Mouse (Mus musculus) limb, embryonic 10.5 days (tissue): ENCODE measurements around the gene Crebbp. TPM values are rescaled to one million over a fixed set of nuclear protein-coding genes. Genes with fewer than 3 reads are reported as not detected.
"Not testable (repeated sequence)": the region's sequence is repeated elsewhere in the genome, so short reads cannot be mapped to it uniquely, and the experiment has no call there.

Experiments
- DNase-seq: peaks from one replicate; pipeline ENCODE4 v3.0.0-alpha.2; 2017; ENCODE audit warnings: low spot score
- H3K27ac ChIP-seq: fragments of 300-500 bp; sonication (generic); 2 replicates; pipeline ENCODE4 v1.5.1; 2016; ENCODE audit warnings: mild to moderate bottlenecking
- H3K27me3 ChIP-seq: fragments of 300-500 bp; sonication (generic); 2 replicates; pipeline ENCODE4 v1.6.1; 2016; ENCODE audit warnings: low read depth, mild to moderate bottlenecking; ENCODE audit not compliant: poor library complexity, severe bottlenecking
- H3K36me3 ChIP-seq: fragments of 300-500 bp; sonication (generic); 2 replicates; pipeline ENCODE4 v1.6.1; 2016; ENCODE audit warnings: mild to moderate bottlenecking, moderate library complexity
- H3K4me1 ChIP-seq: fragments of 300-500 bp; sonication (generic); 2 replicates; pipeline ENCODE4 v1.6.1; 2016
- H3K4me3 ChIP-seq: fragments of 300-500 bp; sonication (generic); 2 replicates; pipeline ENCODE4 v1.5.1; 2016; ENCODE audit warnings: mild to moderate bottlenecking, moderate library complexity
- H3K9me3 ChIP-seq: fragments of 300-500 bp; sonication (generic); replicated peaks from 2 replicates; pipeline ENCODE4 v1.6.1; 2016; ENCODE audit warnings: mild to moderate bottlenecking
- WGBS: fragments of 180-500 bp; shearing (Covaris S2); methylation state at CpG from one replicate; pipeline ENCODE4 v1.1.7; 2016; 5-methylcytosine and 5-hydroxymethylcytosine counted together
- polyA plus RNA-seq: library from polyadenylated mRNA; unstranded; fragments of >200 nt; fragmentation: Nextera tagmentation; extraction: Ambion mirVana; gene quantifications from 2 replicates; pipeline ENCODE4 v1.2.1, GENCODE M21; 2016

Gene Crebbp
- polyA plus RNA-seq, 1 experiment from 2014 or later = 36.9 TPM

GRCm38 (mm10) chr16:4117072-4117471, 96.7 kb downstream of the Crebbp start:
- H3K27me3 ChIP-seq = no peaks in the 10 kb centered on the region
- peaks cover 99% of the 10 kb centered on the region for H3K36me3 ChIP-seq
- WGBS = 94% methylated on average over 4 of the region's 4 CpGs
- H3K27ac ChIP-seq = no peak overlapping the region
- no peaks in the 10 kb centered on the region for H3K9me3 ChIP-seq
- no peak overlapping the region for H3K4me3 ChIP-seq
- DNase-seq = no peak
- H3K4me1 ChIP-seq = no peaks in the 10 kb centered on the region

- Histone ChIP-seq H3K27ac (no peak overlapping the region), H3K4me1 (no peaks in the 10 kb centered on the region), H3K27me3 (no peaks in the 10 kb centered on the region), H3K4me3 (no peak overlapping the region), H3K9me3 (no peaks in the 10 kb centered on the region), H3K36me3 (peaks cover 82% of the 10 kb centered on the region)
- WGBS = 94% methylated on average over 2 of the region's 2 CpGs
- no peak for DNase-seq
These were observed 113.4 kb downstream of the Crebbp start for GRCm38 (mm10) chr16:4100374-4100773.

- Histone ChIP-seq H3K27me3 (no peaks in the 10 kb centered on the region), H3K27ac (no peak overlapping the region), H3K9me3 (no peaks in the 10 kb centered on the region), H3K36me3 (peaks cover 91% of the 10 kb centered on the region), H3K4me3 (no peak overlapping the region), H3K4me1 (no peaks in the 10 kb centered on the region)
- WGBS = 97% methylated on average over 1 of the region's 1 CpGs
- DNase-seq = no peak
These were observed 116.3 kb downstream of the Crebbp start for GRCm38 (mm10) chr16:4097521-4097920.

GRCm38 (mm10) chr16:4096898-4097297, 116.9 kb downstream of the Crebbp start:
- Histone ChIP-seq H3K27me3 (no peaks in the 10 kb centered on the region), H3K9me3 (no peaks in the 10 kb centered on the region), H3K4me3 (no peak overlapping the region), H3K27ac (no peak overlapping the region), H3K4me1 (no peaks in the 10 kb centered on the region), H3K36me3 (peaks cover 95% of the 10 kb centered on the region)
- no peak for DNase-seq

GRCm38 (mm10) chr16:4096141-4096540, 117.7 kb downstream of the Crebbp start:
- Histone ChIP-seq H3K9me3 (no peaks in the 10 kb centered on the region), H3K4me3 (no peak overlapping the region), H3K27me3 (no peaks in the 10 kb centered on the region), H3K27ac (no peak overlapping the region), H3K4me1 (no peaks in the 10 kb centered on the region), H3K36me3 (peaks cover 95% of the 10 kb centered on the region)
- no peak for DNase-seq
- WGBS = 96% methylated on average over 3 of the region's 3 CpGs

GRCm38 (mm10) chr16:4087214-4087913, 126.4 kb downstream of the Crebbp start:
- no peak overlapping the region for H3K27ac ChIP-seq
- DNase-seq = no peak
- H3K9me3 ChIP-seq = no peaks in the 10 kb centered on the region
- no peaks in the 10 kb centered on the region for H3K27me3 ChIP-seq
- H3K4me1 ChIP-seq = no peaks in the 10 kb centered on the region
- no peak overlapping the region for H3K4me3 ChIP-seq
- 94% methylated on average over 8 of the region's 8 CpGs for WGBS
- H3K36me3 ChIP-seq = peaks cover 99% of the 10 kb centered on the region

- no peaks in the 10 kb centered on the region for H3K4me1 ChIP-seq
- no peak for DNase-seq
- H3K27ac ChIP-seq = no peak overlapping the region
- H3K36me3 ChIP-seq = peaks cover 94% of the 10 kb centered on the region
- 98% methylated on average over 9 of the region's 9 CpGs for WGBS
- no peak overlapping the region for H3K4me3 ChIP-seq
- H3K27me3 ChIP-seq = no peaks in the 10 kb centered on the region
- H3K9me3 ChIP-seq = no peaks in the 10 kb centered on the region
These were observed 127.9 kb downstream of the Crebbp start for GRCm38 (mm10) chr16:4085851-4086387.

- Histone ChIP-seq H3K4me3 (no peak overlapping the region), H3K36me3 (peaks cover 85% of the 10 kb centered on the region), H3K9me3 (no peaks in the 10 kb centered on the region), H3K4me1 (no peaks in the 10 kb centered on the region), H3K27ac (no peak overlapping the region), H3K27me3 (no peaks in the 10 kb centered on the region)
- 95% methylated on average over 7 of the region's 7 CpGs for WGBS
- no peak for DNase-seq
These were observed 128.7 kb downstream of the Crebbp start for GRCm38 (mm10) chr16:4085051-4085450.

GRCm38 (mm10) chr16:4080419-4080818, 133.4 kb downstream of the Crebbp start:
- WGBS = 81% methylated on average over 3 of the region's 3 CpGs
- Histone ChIP-seq H3K4me1 (peaks cover 11% of the 10 kb centered on the region), H3K36me3 (peaks cover 39% of the 10 kb centered on the region)
- not testable (repeated sequence) for H3K4me3 ChIP-seq, DNase-seq, H3K9me3 ChIP-seq, H3K27ac ChIP-seq, H3K27me3 ChIP-seq

GRCm38 (mm10) chr16:4079656-4080055, 134.1 kb downstream of the Crebbp start:
- no peak for DNase-seq
- WGBS = 74% methylated on average over 1 of the region's 1 CpGs

GRCm38 (mm10) chr16:4078302-4078701, 135.5 kb downstream of the Crebbp start:
- H3K4me1 ChIP-seq = peaks cover 11% of the 10 kb centered on the region
- not testable (repeated sequence) for H3K27me3 ChIP-seq, H3K9me3 ChIP-seq, DNase-seq
- peaks cover 27% of the 10 kb centered on the region for H3K36me3 ChIP-seq
- peak overlapping the region; percentile 84; the same call in 1 of the 2 replicates for H3K27ac ChIP-seq
- H3K4me3 ChIP-seq = peak overlapping the region; percentile 75
- 72% methylated on average over 10 of the region's 10 CpGs for WGBS

More at GRCm38 (mm10) chr16:4079656-4080055, 134.1 kb downstream of the Crebbp start:
- H3K27me3 ChIP-seq = no peaks in the 10 kb centered on the region
- peaks cover 34% of the 10 kb centered on the region for H3K36me3 ChIP-seq
- no peak overlapping the region for H3K27ac ChIP-seq
- no peak overlapping the region for H3K4me3 ChIP-seq
- no peaks in the 10 kb centered on the region for H3K9me3 ChIP-seq
- peaks cover 11% of the 10 kb centered on the region for H3K4me1 ChIP-seq

- Histone ChIP-seq H3K9me3 (no peaks in the 10 kb centered on the region), H3K27ac (peak within 1 kb of the TSS; percentile 84), H3K4me3 (peak within 1 kb of the TSS; percentile 75), H3K27me3 (no peaks in the 10 kb centered on the region), H3K4me1 (peaks cover 11% of the 10 kb centered on the region), H3K36me3 (peaks cover 26% of the 10 kb centered on the region)
- DNase-seq = peak; percentile 95
- under 1% methylated on average over 58 of the region's 58 CpGs for WGBS
These were observed 136.3 kb downstream of the Crebbp start, which contains the start of gene Trap1 for GRCm38 (mm10) chr16:4077384-4078061. Gene Trap1 (minus strand): TSS chr16:4077827.

GRCm38 (mm10) chr16:4074836-4075235, 139.0 kb downstream of the Crebbp start:
- 77% methylated on average over 3 of the region's 3 CpGs for WGBS
- Histone ChIP-seq H3K27ac (no peak overlapping the region), H3K36me3 (peaks cover 23% of the 10 kb centered on the region; the same call in 1 of the 2 replicates), H3K4me3 (no peak overlapping the region), H3K27me3 (no peaks in the 10 kb centered on the region), H3K9me3 (no peaks in the 10 kb centered on the region), H3K4me1 (peaks cover 11% of the 10 kb centered on the region)
- DNase-seq = no peak
